Mouse (Mus musculus) embryonic fibroblast, embryonic 13.5 days (primary cell): ENCODE measurements around the gene Itgav.

Experiments
- CTCF ChIP-seq: IDR thresholded peaks from 2 replicates; pipeline ENCODE4 v1.5.1; 2011; ENCODE audit warnings: mild to moderate bottlenecking, control low read depth, low read length, moderate library complexity, borderline replicate concordance; ENCODE audit not compliant: insufficient read depth
- POLR2A ChIP-seq: IDR thresholded peaks from 2 replicates; pipeline ENCODE4 v1.6.1; 2011; ENCODE audit warnings: low read depth, mild to moderate bottlenecking, control low read depth, low read length, moderate library complexity

DNA sequence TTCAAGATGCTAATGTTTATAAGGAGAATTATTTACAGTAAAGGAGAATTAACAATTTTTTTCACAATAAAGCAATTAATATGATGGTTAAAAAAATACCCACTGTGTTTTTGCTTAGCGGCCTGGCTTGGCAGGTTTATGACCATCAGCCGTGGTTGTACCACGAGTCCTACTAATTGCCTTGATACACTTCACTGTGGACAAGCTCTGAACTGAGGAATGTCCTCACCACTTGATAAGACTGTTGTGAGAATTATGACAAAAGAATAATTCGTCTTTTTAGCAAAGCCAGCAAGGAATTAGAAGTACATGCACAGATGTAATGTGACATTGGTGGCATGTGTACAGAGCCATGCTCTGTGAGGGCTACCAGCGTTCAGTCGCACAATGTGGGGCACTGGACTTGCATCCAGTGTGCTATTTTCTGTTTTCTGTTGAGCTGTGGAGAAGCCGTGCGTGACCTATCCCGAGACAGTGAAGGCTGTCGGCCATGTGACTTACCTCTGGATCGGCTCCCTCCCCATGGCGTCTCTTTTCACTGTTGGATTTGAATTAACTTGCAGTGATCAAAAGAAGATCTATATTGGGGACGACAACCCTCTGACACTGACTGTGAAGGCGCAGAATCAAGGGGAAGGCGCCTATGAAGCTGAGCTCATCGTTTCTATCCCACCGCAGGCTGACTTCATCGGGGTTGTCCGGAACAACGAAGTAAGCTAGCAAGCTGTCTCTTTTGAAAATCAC is 67.3 kb downstream of the Itgav start:
- TF ChIP-seq POLR2A = no peak
- TF ChIP-seq CTCF = no peak
